Comparison of ENCODE assay signal across 21 mouse cellular contexts in the genomic region with DNA sequence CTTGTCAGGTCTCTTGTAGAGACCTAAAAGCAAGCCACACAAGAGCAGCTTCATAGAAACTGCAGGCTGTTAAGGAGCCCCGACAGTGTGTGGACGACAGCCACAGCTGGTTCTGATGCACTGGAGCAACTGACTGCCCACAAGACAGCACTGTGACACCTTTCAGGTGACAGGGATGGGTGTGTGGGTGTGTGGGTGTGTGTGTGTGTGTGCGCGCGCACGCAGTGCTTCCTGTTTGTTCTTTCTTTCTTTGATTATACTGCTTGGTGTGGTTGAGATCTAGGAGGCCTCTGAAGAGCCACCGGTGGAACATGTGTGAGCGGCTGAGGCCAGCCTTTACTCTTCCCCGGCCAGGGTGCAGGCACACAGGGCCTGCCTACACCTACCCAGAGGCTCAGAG. TPM values are rescaled to one million over a fixed set of nuclear protein-coding genes. Genes with fewer than 3 reads are reported as not detected.
DNase-seq lines count a peak whose midpoint lies in the region; ATAC-seq lines count a peak whose summit lies in the region.
"Had no signal": no experiment of that assay in that cellular context is flagged by ENCODE, and none has a peak within 500 bp of the region (broad histone marks: within the 10 kb centered on the region; RNA-seq: fewer than 3 reads in every experiment).

No protein-coding gene starts in this region.

- peaks cover 6% of the 10 kb centered on the region for H3K4me1 ChIP-seq in forebrain, embryonic 15.5 days
- H3K4me1 ChIP-seq: embryonic facial prominence, embryonic 10.5 days; hindbrain, embryonic 12.5 days had no signal

- no peaks in the 10 kb centered on the region for H3K36me3 ChIP-seq in forebrain, embryonic 15.5 days

- H3K4me2 ChIP-seq in forebrain, embryonic 15.5 days (replicated peaks), result no peak overlapping the region
- H3K4me2 ChIP-seq: heart, embryonic 13.5 days; hindbrain, embryonic 12.5 days had no signal

- 94% methylated on average over 9 of the region's 9 CpGs for WGBS in forebrain, embryonic 15.5 days

- ATAC-seq in activated CD4-positive, CD25-positive, alpha-beta regulatory T cell, adult 4 months, result peak; percentile 75
- ATAC-seq in forebrain, embryonic 15.5 days (replicated peaks), result no peak
- ATAC-seq: forebrain, embryonic 16.5 days; liver, postnatal 0 days had no signal

- peak; percentile 29 for DNase-seq in spleen, adult 12 weeks (ENCODE audit: low spot score)
- DNase-seq in spleen, postnatal 4 days (ENCODE audit: low spot score in 2 of 2), result no peak
- peak; percentile 74 to 82 for DNase-seq in natural killer cell, adult 2 months (ENCODE audit: low spot score in 2 of 2)
- peak; percentile 81 for DNase-seq in thymus, postnatal 25 days
- no peak for DNase-seq in lung, postnatal 36 days
- no peak for DNase-seq in layer of hippocampus, postnatal 10 days (ENCODE audit: low spot score in 2 of 2)
- DNase-seq: adrenal gland, adult 2 months; cerebellum, postnatal 36 days; kidney, adult 18-20 months; kidney, postnatal 10 days; layer of hippocampus, adult 9-11 months; liver, postnatal 0 days; lung, postnatal 14 days had no signal

- H3K9ac ChIP-seq in forebrain, embryonic 15.5 days (replicated peaks), result no peak overlapping the region
- H3K9ac ChIP-seq: heart, embryonic 13.5 days; hindbrain, embryonic 12.5 days; liver, postnatal 0 days had no signal

- no peak overlapping the region for H3K4me3 ChIP-seq in forebrain, embryonic 15.5 days
- H3K4me3 ChIP-seq: embryonic facial prominence, embryonic 10.5 days; erythroblast, embryonic 14.5 days; heart, embryonic 13.5 days; hindbrain, embryonic 12.5 days; midbrain, embryonic 10.5 days had no signal

- H3K27me3 ChIP-seq in forebrain, embryonic 15.5 days, result no peaks in the 10 kb centered on the region
- H3K27me3 ChIP-seq: heart, embryonic 13.5 days; hindbrain, embryonic 12.5 days had no signal

- H3K27ac ChIP-seq in forebrain, embryonic 15.5 days (replicated peaks), result no peak overlapping the region
- H3K27ac ChIP-seq: embryonic facial prominence, embryonic 10.5 days; heart, embryonic 13.5 days; hindbrain, embryonic 12.5 days; midbrain, embryonic 10.5 days had no signal

- no peaks in the 10 kb centered on the region for H3K9me3 ChIP-seq in forebrain, embryonic 15.5 days
- H3K9me3 ChIP-seq: embryonic facial prominence, embryonic 10.5 days; heart, embryonic 13.5 days; hindbrain, embryonic 12.5 days; midbrain, embryonic 10.5 days had no signal

RNA-seq across cellular contexts. Expression of a gene that starts 26.4 kb away (rescaled TPM):
- polyA plus RNA-seq in activated CD4-positive, CD25-positive, alpha-beta regulatory T cell, adult 4 months (2017; shearing (Covaris generic)), result 1 to 10 TPM; 1.6 to 2.1 TPM
- 1 to 10 TPM; 1.1 to 1.6 TPM for total RNA-seq in layer of hippocampus, postnatal 10 days (2021)
- polyA plus RNA-seq in forebrain, embryonic 15.5 days (2015; fragmentation: Nextera tagmentation; extraction: Ambion mirVana), result 0.50 and 0.86 TPM in 2 replicates

Comparison
In these comparisons a context has a peak if more than half of its experiments do, and no peak if none do; other contexts are left out.
1. DNase-seq: peak in spleen, adult 12 weeks (single experiment), natural killer cell, adult 2 months (2 of 2) and thymus, postnatal 25 days (single experiment); none in spleen, postnatal 4 days (0 of 2), lung, postnatal 36 days (single experiment) and layer of hippocampus, postnatal 10 days (0 of 2).